Mouse (Mus musculus) embryo, embryonic 9.5 days (tissue): ENCODE data around the gene Dmkn.
"Not testable (repeated sequence)": the region's sequence is repeated elsewhere in the genome, so short reads cannot be mapped to it uniquely, and the experiment has no call there.

Source experiments
- DNase-seq: peaks from one replicate; pipeline ENCODE4 v3.0.0-alpha.2; 2017; ENCODE audit errors: extremely low spot score

The Dmkn gene

GRCm38 (mm10) chr7:30763456-30763855, at the start of gene Dmkn:
Dmkn (plus strand) TSS chr7:30763756.
- no peak for DNase-seq

DNA sequence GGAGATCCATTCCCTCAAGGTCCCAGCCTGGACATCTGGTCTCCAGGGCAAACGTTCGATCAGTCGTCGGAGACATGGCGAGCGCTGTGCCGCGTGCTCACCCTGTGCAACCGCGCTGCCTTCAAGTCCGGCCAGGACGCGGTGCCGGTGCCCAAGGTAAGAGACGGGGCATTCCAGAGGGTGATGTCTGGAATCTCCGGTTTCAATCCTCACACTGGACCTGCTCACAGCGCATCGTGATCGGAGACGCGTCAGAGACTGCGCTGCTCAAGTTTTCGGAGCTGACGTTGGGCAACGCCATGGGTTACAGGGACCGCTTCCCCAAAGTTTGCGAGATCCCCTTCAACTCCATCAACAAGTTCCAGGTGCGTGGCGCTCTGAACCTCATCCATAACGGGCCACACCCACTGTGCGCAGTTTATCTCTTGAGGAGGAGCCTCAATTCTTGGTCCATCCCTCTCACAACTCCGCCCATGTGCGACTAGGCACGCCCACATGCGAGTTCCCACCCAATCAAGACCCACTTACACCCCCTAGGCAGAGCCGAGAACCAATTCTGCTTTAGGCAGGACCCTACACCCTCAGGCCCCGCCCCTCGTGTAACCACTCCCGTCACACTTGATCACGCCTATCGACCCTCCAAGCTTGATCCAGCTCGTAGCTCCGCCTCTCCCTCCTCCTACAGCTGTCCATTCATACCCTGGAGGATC, 46.4 kb upstream of the Dmkn start:
- DNase-seq: peak; percentile 91

GRCm38 (mm10) chr7:30717716-30718046, 45.9 kb upstream of the Dmkn start:
- DNase-seq: no peak

DNA sequence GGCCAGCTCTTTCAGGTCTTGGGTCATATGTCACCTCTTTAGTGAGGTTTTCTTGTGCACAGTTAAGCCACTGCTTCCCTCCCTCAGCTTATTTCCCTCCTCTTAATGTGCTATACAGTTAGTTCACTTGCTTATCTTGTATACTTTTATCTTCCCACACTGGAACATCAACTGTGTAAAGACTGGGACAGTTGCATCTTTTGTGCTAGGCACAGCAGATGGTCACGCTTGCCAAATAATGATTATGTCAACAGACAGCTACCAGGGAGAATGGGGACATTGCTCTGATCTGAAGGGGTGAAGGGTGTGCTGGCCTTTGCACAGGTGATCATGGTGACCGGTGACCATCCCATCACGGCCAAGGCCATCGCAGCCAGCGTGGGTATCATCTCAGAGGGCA, 43.9 kb upstream of the Dmkn start:
- DNase-seq: no peak

DNA sequence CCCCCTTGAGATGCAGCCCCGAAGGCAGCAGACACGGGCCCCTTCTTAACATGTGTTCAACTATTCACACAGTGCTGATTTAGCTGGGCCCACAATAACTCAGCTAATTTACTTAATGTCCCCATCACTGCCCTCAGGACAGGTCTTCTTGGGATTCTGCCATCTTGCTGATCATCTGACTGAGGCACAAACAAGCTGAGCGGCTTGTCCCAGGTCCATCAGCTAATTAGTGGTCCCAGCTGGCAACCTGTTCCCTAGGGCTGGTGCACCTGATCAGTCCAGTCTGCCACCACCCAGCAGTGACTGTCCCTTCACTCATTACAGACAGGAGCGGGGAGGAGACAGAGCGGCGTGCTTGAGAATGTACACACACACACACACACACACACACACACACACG, 42.3 kb upstream of the Dmkn start:
- no peak for DNase-seq

DNA sequence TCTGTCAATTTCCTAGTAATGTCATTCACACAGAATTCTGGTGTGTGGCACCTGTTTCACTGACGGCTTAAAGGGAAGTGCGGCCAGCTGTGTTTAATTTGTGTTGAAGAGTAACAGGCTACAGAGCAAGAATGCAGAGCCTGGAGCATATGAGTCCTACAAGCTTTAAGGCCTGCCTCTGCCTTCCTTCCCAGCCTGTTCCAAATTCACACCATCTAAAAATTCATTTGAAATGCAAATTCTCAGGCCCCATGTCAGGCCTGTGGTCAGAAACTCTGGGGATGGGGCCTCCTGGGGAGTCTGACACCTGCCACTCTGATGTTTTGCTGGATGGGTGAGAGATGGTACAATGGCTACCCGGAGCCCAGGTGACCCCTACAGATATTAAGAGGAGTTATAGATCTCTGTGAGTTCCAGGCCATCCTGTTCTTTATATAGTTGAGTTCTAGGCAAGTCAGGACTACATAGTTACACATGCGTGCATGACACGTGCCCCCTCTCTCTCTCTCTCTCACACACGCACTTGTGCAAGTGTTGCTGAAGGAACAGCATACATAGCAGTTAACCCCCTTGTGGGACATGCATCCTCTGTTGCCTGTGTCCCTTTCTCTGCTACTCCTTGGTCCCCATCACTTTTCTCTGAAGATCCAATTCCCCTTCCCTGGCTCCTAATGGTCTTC, 40.1 kb upstream of the Dmkn start:
- DNase-seq: no peak

GRCm38 (mm10) chr7:30728214-30728613, 35.3 kb upstream of the Dmkn start:
- DNase-seq: no peak

DNA sequence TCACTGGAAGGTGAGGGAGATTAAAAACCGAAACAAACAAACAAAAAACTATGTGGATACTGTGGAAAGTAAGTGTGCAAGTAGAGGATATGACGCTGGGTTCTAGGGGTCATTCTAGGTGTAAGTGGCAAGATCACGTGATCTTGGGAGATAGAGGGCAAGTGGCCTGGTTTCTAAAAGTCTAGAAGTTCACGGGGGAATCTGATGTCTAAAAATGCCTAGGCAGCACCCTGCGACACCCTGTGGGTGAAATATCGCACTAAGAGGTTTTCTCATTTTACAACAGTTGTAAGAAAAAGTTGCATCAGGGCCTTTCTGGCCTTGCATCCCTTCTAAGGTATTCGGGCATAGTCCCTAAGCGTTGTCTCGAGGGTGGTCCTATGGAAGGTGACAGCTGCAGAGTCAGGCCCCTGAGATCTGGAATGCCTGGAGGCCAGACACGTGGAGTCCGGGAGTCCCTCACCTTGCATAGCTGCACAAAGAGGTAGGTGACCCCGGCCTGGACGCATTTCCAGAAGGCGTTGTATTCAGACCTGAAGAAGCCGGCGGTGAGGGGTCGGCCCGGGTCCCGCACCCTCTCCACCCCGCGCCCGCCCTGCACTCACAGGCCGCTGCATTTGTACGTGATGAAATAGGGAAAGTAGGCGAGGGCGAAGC, 34.7 kb upstream of the Dmkn start:
- DNase-seq: no peak

GRCm38 (mm10) chr7:30729396-30730063, 34.0 kb upstream of the Dmkn start, which contains the start of gene Tmem147:
Tmem147 (minus strand) TSS chr7:30729540.
- peak; percentile 93 for DNase-seq

DNA sequence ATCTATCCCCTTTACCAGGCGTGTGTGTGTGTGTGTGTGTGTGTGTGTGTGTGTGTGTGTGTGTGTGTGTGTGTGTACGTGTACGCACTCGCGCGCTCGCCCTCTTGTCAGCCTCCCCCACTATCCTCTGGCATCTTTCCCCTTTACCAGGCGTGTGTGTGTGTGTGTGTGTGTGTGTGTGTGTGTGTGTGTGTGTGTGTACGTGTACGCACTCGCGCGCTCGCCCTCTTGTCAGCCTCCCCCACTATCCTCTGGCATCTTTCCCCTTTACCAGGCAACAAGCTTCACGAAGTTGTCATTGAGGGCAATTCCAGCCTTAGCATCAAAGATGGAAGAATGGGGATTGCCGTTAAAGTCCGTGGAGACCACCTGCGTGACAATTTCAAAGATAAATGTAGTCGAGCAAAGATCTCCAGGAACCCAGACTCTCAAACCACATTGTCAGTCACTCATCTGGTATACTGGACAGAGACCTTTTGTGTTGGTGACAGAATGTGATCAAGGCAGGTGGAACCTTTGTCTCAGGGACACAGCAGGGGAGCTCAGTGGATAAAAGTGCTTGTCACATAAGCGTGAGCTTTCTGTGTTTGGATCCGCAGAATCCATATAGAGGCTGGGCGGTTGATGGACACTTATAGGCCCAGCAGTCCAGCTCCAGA, 33.4 kb upstream of the Dmkn start:
- DNase-seq: not testable (repeated sequence)

DNA sequence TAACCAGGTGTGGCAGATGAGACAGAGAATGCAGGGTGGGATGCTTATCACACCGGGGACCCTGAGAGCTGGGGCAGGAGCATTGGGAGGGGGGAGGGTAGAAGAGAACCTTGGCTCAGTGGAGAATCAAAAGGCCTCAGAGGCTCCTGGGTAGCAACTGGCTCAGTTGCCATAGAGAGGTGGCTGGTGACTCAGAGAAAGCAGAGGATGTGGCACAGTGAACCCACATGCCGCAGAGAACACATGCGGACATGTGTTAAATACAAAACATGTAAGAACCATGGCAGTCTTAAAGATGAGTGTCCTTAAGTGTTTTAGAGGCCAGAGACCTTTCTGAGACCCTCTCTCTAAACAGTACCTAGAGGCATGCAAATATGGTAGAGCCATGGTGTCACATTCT, 27.3 kb upstream of the Dmkn start:
- DNase-seq: no peak

DNA sequence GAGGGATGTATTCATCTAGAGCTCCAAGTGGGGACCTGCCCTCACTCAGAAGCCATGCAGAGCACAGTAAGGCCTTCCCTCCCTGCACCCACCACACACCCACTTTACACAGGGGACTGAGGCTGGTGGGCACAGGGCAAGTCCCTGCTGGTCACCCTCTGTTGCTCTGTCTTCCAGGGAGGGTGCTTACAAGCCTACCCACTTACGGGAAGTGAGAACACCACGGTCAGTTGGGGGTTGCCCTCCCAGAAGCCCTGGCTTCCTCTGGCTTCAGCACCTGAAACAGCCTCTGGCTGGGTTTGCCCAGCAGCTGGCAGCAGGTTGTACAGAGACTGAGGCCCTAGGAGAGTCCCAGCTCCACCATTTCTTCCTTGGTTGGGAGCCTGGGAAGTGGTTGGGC, 21.0 kb upstream of the Dmkn start:
- not testable (repeated sequence) for DNase-seq

- DNase-seq: not testable (repeated sequence)
Measured at GRCm38 (mm10) chr7:30743617-30744016, 19.9 kb upstream of the Dmkn start, which contains the start of gene Gapdhs. Gapdhs (minus strand) TSS chr7:30743681.

GRCm38 (mm10) chr7:30744022-30744598, 19.4 kb upstream of the Dmkn start:
- DNase-seq: no peak

- DNase-seq: no peak
Measured at GRCm38 (mm10) chr7:30747525-30748204, 15.9 kb upstream of the Dmkn start.

DNA sequence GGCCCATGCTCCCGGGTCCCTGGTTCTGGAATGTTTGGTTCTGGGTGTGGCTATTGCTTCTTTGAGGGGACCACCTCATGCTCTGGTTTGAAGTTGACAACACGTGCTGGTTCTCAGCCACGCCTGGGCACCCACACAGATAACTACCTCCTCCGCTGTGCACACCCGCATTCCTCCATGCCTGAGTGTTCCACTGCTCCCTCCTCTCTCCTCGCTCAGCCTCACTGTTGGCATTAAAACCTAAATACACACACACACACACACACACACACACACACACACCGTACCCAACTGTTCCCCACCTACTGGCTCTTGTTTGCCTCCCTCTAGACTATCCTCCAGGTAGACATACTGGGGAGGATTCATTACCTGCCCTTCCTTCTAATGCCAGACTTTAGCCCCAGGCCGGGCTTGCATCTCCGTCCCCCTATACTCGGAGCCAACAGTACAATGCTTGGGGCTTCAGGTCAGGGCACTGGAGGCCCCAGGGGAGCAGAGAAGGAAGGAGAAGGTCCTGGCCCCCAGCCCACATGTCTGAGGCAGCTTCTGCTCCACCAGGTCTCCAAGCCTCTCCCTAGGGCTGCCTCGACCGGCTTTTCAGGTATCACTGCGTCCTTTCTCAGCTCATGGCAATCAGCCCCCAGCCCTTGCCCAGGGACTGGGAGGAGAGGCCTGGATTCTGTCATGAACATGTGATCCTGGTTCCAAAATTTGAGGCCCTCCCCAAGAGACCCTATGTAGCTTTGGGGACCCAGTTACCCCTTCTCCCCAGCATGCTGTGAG, 13.5 kb upstream of the Dmkn start:
- DNase-seq: no peak

- no peak for DNase-seq
Measured at GRCm38 (mm10) chr7:30751086-30751669, 12.4 kb upstream of the Dmkn start, which contains the start of gene Sbsn. Sbsn (plus strand) TSS chr7:30751471.

DNA sequence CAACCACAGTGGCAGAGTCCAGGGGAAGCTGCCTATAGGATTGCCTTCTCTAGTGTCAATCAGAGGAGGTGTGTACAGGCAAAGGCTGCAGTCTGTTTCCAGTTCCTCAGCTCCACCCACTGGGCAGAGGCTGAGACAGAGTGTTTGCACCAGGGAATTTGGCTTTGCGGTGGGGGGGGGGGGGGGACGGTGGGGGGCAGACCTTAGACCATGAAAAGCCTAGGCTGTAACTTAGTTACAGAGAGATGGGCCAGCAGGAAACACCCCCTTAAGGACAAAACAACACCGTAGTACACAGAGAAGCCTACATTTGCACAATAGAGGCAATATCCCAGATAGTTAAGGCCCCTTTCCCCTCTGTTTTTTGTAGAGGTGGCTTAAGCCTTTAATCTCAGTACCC, 6.6 kb upstream of the Dmkn start:
- no peak for DNase-seq

DNA sequence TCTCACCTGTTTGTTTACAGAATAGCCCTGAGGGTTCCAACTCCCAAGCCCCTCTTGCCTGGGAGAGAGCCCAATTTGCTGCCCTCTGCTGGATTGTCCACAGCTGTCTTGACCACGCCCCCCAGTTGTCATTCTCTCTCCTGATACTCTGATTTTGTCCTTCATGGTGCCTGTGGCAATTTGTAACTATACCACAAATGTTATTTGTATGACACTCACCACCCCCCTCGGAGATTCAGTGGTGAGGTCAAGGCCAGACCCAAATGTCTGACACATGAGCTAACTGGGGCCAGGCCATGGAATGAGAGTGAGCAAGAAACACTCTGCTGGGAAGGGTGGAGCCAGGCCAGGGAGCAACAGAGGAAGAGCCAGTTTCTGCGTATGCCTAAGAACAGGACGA, 4.7 kb upstream of the Dmkn start:
- DNase-seq: peak; percentile 49
